Mouse (Mus musculus) myocyte (in vitro differentiated cells): Measurements from ENCODE around the gene Pirb. TPM values are rescaled to one million over a fixed set of nuclear protein-coding genes. Genes with fewer than 3 reads are reported as not detected.
"Not testable (repeated sequence)": the region's sequence is repeated elsewhere in the genome, so short reads cannot be mapped to it uniquely, and the experiment has no call there.

Experiments used
- H3K27me3 ChIP-seq: one replicate; pipeline ENCODE4 v1.6.1; 2011; ENCODE audit not compliant: control insufficient read depth, insufficient read depth, insufficient read length
- H3K36me3 ChIP-seq: one replicate; pipeline ENCODE4 v1.6.1; 2011; ENCODE audit not compliant: control insufficient read depth, insufficient read depth
- H3K4me2 ChIP-seq: one replicate; pipeline ENCODE4 v1.6.1; 2011; ENCODE audit warnings: low read depth, control low read depth
- H3K4me3 ChIP-seq: one replicate; pipeline ENCODE4 v1.5.1; 2011; ENCODE audit warnings: mild to moderate bottlenecking, control low read depth, moderate library complexity
- H3K79me2 ChIP-seq: one replicate; pipeline ENCODE4 v1.6.1; 2011; ENCODE audit not compliant: control insufficient read depth, insufficient read depth
- H3ac ChIP-seq: one replicate; pipeline ENCODE4 v1.6.1; 2011; ENCODE audit not compliant: control insufficient read depth, insufficient read length
- CEBPB ChIP-seq: IDR thresholded peaks from 2 replicates; pipeline ENCODE4 v1.6.1; 2011; ENCODE audit warnings: mild to moderate bottlenecking, moderate library complexity; ENCODE audit not compliant: poor library complexity, insufficient read depth, severe bottlenecking
- E2F4 ChIP-seq: IDR thresholded peaks from one replicate; pipeline ENCODE4 v1.6.1; 2011; ENCODE audit warnings: mild to moderate bottlenecking, control low read depth, moderate library complexity; ENCODE audit not compliant: insufficient read depth
- MAX ChIP-seq: IDR thresholded peaks from one replicate; pipeline ENCODE4 v1.6.1; 2011; ENCODE audit warnings: low read depth, mild to moderate bottlenecking, control low read depth
- MYOD1 ChIP-seq, 3 experiments: IDR thresholded peaks; one replicate each; pipeline ENCODE4 v1.6.1; 2011; ENCODE audit warnings: control low read depth in 2 of 3, low read depth in 2 of 3, mild to moderate bottlenecking in 2 of 3, moderate library complexity in 1 of 3; ENCODE audit not compliant: insufficient read length in 2 of 3, control insufficient read depth in 1 of 3
- MYOG ChIP-seq, 3 experiments: IDR thresholded peaks; one replicate each; pipeline ENCODE4 v1.6.1; 2011; ENCODE audit warnings: control low read depth in 2 of 3, low read depth in 2 of 3, mild to moderate bottlenecking in 2 of 3; ENCODE audit not compliant: insufficient read length in 2 of 3, control insufficient read depth in 1 of 3, insufficient read depth in 1 of 3
- POLR2A ChIP-seq: IDR thresholded peaks from one replicate; pipeline ENCODE4 v1.6.1; 2011; ENCODE audit warnings: low read depth, mild to moderate bottlenecking, control low read depth, moderate library complexity; ENCODE audit not compliant: insufficient read length
- POLR2AphosphoS2 ChIP-seq: IDR thresholded peaks from one replicate; pipeline ENCODE4 v1.6.1; 2011; ENCODE audit warnings: low read depth, control low read depth; ENCODE audit not compliant: insufficient read length
- REST ChIP-seq: IDR thresholded peaks from one replicate; pipeline ENCODE4 v1.6.1; 2011; ENCODE audit warnings: mild to moderate bottlenecking, control low read depth, moderate library complexity; ENCODE audit not compliant: insufficient read depth, insufficient read length
- SRF ChIP-seq: IDR thresholded peaks from one replicate; pipeline ENCODE4 v1.6.1; 2011; ENCODE audit warnings: low read depth; ENCODE audit not compliant: control insufficient read depth, insufficient read length
- TCF12 ChIP-seq: IDR thresholded peaks from one replicate; pipeline ENCODE4 v1.6.1; 2011; ENCODE audit warnings: mild to moderate bottlenecking, control low read depth; ENCODE audit not compliant: poor library complexity, insufficient read depth, severe bottlenecking
- TCF3 ChIP-seq: IDR thresholded peaks from one replicate; pipeline ENCODE4 v1.6.1; 2011; ENCODE audit warnings: low read depth, control low read depth; ENCODE audit not compliant: insufficient read length
- USF1 ChIP-seq: IDR thresholded peaks from one replicate; pipeline ENCODE4 v1.6.1; 2011; ENCODE audit warnings: low read depth, mild to moderate bottlenecking, control low read depth, moderate library complexity
- polyA plus RNA-seq: library from polyadenylated mRNA; unstranded; fragments of >200 nt; fragmentation: generic; extraction: Trizol; gene quantifications from one replicate; pipeline ENCODE4 v1.2.1, GENCODE M21; 2012; ENCODE audit warnings: missing spikeins

Gene Pirb
- 0.01 TPM for polyA plus RNA-seq

DNA sequence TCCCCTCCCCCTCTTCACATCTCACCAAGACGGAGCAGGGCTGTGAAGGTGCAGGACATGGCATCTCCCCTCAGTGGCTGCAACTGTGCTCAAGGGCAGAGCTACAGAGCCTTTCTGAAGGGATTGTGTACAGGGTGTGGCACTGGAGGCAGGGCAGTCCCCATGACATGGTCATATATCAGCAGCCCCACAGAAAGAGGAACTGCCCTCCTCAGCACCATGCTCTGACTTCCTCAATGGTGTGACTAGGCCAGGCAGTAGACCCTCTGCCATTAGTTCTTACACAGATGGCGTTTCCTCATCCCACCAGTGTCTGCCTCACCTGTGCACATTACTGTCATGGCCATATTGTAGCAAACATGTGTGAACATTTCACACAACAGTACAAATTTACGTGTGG, at the start of gene Pirb:
Gene Pirb, minus strand, starts transcription at position 124 of the 400 bp plus-strand sequence.
- H3K4me2 ChIP-seq, H3K4me3 ChIP-seq, H3K27me3 ChIP-seq, H3ac ChIP-seq, H3K79me2 ChIP-seq, H3K36me3 ChIP-seq: not testable (repeated sequence)

DNA sequence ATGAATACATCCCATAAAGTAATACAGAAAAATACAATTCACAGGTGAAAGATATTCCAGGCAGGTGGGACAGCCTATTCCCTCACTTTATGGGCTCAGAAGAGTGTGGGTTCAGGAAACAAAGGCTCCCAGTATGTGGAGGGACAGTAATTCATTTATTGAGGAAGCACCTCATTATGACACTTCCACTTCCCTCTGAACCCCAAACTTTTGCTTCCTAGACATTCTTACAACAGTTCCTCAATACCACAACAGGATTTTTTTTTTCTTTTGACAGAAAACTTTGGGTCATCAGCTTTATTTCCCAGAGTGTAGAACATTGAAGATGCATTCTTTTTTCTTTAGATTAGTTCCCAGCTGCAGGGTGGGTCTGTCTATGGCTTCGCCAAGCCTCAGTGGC, 12.5 kb upstream of the Pirb start:
- H3K79me2 ChIP-seq, H3K36me3 ChIP-seq, H3K4me2 ChIP-seq, H3ac ChIP-seq, H3K27me3 ChIP-seq, H3K4me3 ChIP-seq: not testable (repeated sequence)

DNA sequence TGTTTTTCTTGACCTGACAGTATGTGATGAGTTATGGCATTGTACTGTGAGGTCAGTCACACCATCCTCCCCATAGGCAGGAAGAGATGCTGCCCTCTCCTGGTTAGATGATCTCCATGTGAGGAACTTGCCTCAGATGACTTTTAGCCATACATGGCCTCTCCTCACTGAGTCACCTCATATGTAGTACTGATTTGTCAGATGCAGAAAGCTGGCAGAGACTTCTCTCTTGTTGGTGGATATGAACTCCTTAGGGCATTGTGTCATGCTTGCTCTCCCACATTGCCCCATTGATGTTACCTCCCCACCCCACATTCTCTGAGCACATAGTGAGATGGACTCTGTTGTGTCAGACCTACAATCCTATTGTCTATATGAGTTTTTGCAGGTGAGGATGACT, 5.3 kb upstream of the Pirb start:
- not testable (repeated sequence) for H3ac ChIP-seq

DNA sequence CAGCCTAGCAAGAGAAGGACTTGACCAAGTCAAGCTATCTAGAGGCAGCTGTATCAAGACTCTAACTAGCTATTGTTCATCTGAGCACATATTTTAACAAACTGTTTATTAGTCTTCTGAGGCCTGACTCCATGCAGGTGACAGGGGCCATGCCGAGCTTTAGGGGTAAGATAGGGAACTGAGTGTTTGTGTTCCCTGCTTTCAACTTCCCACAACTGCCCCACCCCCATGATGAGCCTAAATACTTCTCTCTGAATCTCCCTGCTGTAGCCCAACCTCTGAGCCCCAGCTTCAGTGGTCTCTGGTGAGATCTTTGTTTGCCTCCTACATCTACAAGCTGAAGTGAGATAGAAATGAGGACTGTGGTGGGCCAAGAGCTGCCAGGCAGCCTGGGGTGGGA, 4.9 kb downstream of the Pirb start:
- H3K4me3 ChIP-seq, result no peak overlapping the region
- H3ac ChIP-seq, result no peak overlapping the region
- no peaks in the 10 kb centered on the region for H3K36me3 ChIP-seq
- TF ChIP-seq MAX, result no peak
- no peak for TF ChIP-seq CEBPB
- no peak for TF ChIP-seq POLR2A
- TF ChIP-seq USF1, result no peak
- no peak for TF ChIP-seq SRF
- no peak for TF ChIP-seq MYOD1 (IDR thresholded peaks at IDR 0.05; ENCODE audit: control insufficient read depth in 1 of 3, insufficient read length in 2 of 3, low read depth in 2 of 3)
- no peak for TF ChIP-seq TCF12
- no peak for TF ChIP-seq MYOG (IDR thresholded peaks at IDR 0.05; ENCODE audit: control insufficient read depth in 1 of 3, insufficient read depth in 1 of 3, insufficient read length in 2 of 3, low read depth in 2 of 3)
- no peak for TF ChIP-seq TCF3
- no peak for TF ChIP-seq E2F4
- TF ChIP-seq POLR2AphosphoS2, result no peak
- TF ChIP-seq REST, result no peak
- H3K79me2 ChIP-seq, result no peaks in the 10 kb centered on the region
- no peak overlapping the region for H3K4me2 ChIP-seq
- no peaks in the 10 kb centered on the region for H3K27me3 ChIP-seq

More for the DNA sequence above, 5.3 kb upstream of the Pirb start:
- not testable (repeated sequence) for H3K79me2 ChIP-seq, H3K36me3 ChIP-seq, H3K27me3 ChIP-seq, H3K4me2 ChIP-seq, H3K4me3 ChIP-seq

DNA sequence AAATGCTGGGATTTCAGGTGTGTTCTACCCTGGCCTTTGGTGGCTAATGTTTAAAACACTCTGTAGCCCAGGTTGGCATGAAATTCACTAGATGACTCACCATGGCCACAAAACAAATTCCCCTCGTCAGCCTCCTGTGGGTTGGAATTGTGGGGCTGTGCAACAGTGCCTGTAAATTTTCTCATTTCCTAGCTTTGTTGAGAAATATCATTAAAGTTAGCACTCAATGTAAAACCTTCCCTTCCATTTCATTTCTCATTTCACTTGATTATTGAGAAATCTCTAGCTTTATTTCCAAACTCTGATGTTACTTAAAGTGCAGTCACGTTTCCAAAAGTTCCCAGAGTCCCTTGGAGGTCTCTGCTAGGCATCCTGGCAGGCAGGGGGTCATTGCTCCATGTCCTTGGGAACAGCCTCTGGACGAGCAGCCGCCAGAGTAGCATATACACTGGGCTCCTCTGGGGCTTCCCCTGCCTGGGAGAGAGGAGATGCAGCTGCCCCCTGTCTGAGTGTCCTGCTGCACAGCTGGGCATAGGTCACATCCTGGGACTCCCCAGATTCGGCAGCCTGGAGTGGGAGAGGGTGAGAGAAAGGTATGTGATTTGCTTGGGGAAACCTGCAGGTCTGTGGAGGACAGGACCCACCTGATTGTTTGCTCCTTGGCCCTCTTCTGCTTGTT, 7.8 kb downstream of the Pirb start:
- peaks cover 6% of the 10 kb centered on the region for H3K36me3 ChIP-seq
- no peak overlapping the region for H3ac ChIP-seq
- H3K4me2 ChIP-seq, result no peak overlapping the region
- no peaks in the 10 kb centered on the region for H3K27me3 ChIP-seq
- TF ChIP-seq CEBPB (no peak), MYOD1 (IDR thresholded peaks at IDR 0.05; ENCODE audit: control insufficient read depth in 1 of 3, insufficient read length in 2 of 3, low read depth in 2 of 3) (no peak), USF1 (no peak), SRF (no peak), TCF3 (no peak), TCF12 (no peak)
- H3K4me3 ChIP-seq, result no peak overlapping the region
- no peaks in the 10 kb centered on the region for H3K79me2 ChIP-seq

DNA sequence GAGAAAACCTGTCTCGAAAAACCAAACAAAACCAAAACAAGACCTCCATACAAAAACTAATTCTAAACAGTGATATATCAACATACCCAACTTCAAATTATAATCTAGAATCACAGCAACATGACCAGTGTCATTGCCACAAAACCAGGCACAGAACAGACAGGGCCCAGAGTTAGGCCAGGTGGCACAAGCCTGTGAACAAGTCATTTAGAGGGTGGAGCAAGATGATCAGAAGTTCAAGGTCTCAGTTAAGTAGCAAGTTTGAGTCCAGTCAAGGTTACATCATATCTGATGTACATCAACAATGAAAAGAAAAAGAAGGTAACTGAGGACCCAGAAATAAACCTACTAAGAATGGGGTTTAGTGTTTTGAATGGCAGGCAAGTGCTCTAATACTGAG, 11.2 kb downstream of the Pirb start:
- Histone ChIP-seq H3K36me3 (peaks cover 18% of the 10 kb centered on the region), H3K4me2 (no peak overlapping the region), H3K79me2 (peaks cover 15% of the 10 kb centered on the region), H3ac (no peak overlapping the region), H3K27me3 (no peaks in the 10 kb centered on the region), H3K4me3 (no peak overlapping the region)
- TF ChIP-seq POLR2AphosphoS2 (peak; percentile 47), CEBPB (no peak)

DNA sequence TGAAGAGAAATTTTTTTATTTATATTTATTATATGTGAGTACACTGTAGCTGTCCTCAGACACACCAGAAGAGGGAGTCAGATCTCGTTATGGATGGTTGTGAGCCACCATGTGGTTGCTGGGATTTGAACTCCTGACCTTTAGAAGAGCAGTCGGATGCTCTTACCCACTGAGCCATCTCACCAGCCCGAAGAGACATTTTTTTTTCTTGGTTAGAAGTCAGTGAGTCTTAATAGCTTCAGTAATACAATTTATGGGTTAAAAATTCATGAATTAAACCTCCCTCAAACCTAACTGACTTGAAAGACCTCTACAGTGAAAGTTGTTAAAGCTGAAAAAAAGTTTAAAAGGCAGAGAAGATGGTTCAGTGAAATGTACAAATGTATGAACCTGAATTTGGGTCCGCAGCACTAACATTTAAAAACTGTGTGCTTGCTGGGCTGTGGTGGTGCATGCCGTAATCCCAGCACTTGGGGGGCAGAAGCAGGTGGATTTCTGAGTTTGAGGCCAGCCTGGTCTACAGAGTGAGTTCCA, 11.7 kb downstream of the Pirb start:
- Histone ChIP-seq H3K36me3 (peaks cover 18% of the 10 kb centered on the region), H3K79me2 (peaks cover 15% of the 10 kb centered on the region)
- not testable (repeated sequence) for H3ac ChIP-seq, H3K27me3 ChIP-seq, H3K4me2 ChIP-seq, H3K4me3 ChIP-seq
